Mouse (Mus musculus) E14TG2a.4 (cell line): ENCODE data around the gene Acot12.
"Not testable (repeated sequence)": the region's sequence is repeated elsewhere in the genome, so short reads cannot be mapped to it uniquely, and the experiment has no call there.

Experiments
- H3K27me3 ChIP-seq: 2 replicates; pipeline ENCODE4 v1.6.1; 2014; ENCODE audit warnings: low read length, control low read depth; ENCODE audit not compliant: insufficient read depth
- H3K36me3 ChIP-seq: 2 replicates; pipeline ENCODE4 v1.6.1; 2014; ENCODE audit warnings: low read length, control low read depth; ENCODE audit not compliant: insufficient read depth
- H3K4me1 ChIP-seq: replicated peaks from 2 replicates; pipeline ENCODE4 v1.6.1; 2014; ENCODE audit warnings: low read depth, low read length, control low read depth
- H3K4me3 ChIP-seq: replicated peaks from 2 replicates; pipeline ENCODE4 v1.5.1; 2014; ENCODE audit warnings: mild to moderate bottlenecking, low read length
- H3K9me3 ChIP-seq: 2 replicates; pipeline ENCODE4 v1.6.1; 2014; ENCODE audit warnings: low read length, control low read depth
- CTCF ChIP-seq: conservative IDR thresholded peaks from 2 replicates; pipeline ENCODE4 v1.5.1; 2014; ENCODE audit warnings: low read length
- NANOG ChIP-seq: IDR thresholded peaks from 2 replicates; pipeline ENCODE4 v1.6.1; 2014; ENCODE audit warnings: borderline replicate concordance, low read length, mixed read lengths
- POU5F1 ChIP-seq: IDR thresholded peaks from 2 replicates; pipeline ENCODE4 v1.6.1; 2014; ENCODE audit warnings: low read length, borderline replicate concordance

The Acot12 gene

DNA sequence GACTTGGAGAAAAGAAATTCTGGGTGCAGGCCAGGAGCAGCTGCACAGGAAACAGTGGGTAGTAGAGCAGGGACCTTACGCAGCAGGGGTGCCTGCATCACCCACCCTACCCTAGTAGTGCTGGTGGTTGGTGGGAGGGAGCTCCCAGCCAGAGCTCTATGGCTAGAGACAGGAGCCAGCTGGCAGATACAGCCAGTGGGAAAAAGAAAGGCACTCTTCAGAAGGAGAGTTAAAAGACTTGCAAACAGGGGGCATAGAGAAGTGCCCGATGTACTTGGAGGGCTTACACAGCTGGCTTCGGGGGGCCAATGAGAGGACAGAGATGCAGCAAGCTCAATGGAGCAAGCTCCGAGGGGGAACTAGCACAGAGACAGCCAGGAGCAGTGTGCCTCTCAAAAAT lies 12.4 kb downstream of the Acot12 start:
- H3K9me3 ChIP-seq, result no peaks in the 10 kb centered on the region
- H3K27me3 ChIP-seq, result no peaks in the 10 kb centered on the region
- H3K36me3 ChIP-seq, result no peaks in the 10 kb centered on the region
- no peak for TF ChIP-seq NANOG
- TF ChIP-seq CTCF, result no peak
- no peak for TF ChIP-seq POU5F1
- H3K4me3 ChIP-seq, result no peak overlapping the region
- H3K4me1 ChIP-seq, result no peaks in the 10 kb centered on the region

DNA sequence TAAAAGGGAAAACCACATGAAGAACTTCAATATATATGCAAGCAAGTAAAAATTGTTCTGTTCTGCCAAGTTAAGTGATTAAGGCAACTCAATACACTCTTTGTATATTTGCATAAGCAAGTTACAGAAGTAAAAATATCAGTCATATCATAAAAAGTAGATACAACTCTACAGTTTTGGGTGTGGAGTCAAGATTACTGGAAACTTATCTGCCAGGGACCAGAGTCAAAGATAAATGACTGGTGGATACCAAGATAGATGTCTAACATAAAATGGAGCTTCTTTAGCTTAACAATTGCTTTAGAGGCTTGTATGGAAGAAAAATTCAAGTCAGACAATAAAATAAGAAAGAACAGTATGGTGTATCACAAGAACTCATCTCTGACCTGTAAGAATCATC lies 13.4 kb downstream of the Acot12 start:
- TF ChIP-seq NANOG (no peak), CTCF (no peak), POU5F1 (no peak)
- Histone ChIP-seq H3K9me3 (no peaks in the 10 kb centered on the region), H3K4me3 (no peak overlapping the region), H3K27me3 (no peaks in the 10 kb centered on the region), H3K36me3 (no peaks in the 10 kb centered on the region), H3K4me1 (no peaks in the 10 kb centered on the region)

DNA sequence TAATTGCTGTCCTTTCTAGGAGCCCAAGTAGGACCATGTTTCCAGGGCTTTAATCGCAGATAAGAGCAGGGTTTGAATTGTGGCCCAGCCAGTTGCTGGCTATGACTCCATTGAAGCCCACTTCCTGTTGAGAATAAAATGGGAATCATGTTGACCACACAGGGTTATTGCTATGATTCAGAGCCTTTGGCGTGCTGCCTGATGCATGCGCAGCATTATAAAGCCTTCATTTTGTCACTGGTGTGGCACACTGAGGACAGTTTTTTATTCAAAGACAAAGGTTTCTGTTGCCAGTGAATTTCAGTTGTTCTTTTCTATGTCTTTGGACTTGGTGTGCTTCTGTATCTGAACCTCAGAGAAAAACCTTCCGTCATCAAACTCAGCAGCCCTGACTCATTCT lies 14.9 kb downstream of the Acot12 start:
- H3K4me3 ChIP-seq, result no peak overlapping the region
- no peaks in the 10 kb centered on the region for H3K27me3 ChIP-seq
- no peaks in the 10 kb centered on the region for H3K9me3 ChIP-seq
- no peaks in the 10 kb centered on the region for H3K4me1 ChIP-seq
- H3K36me3 ChIP-seq, result no peaks in the 10 kb centered on the region
- TF ChIP-seq POU5F1 (no peak), NANOG (no peak), CTCF (no peak)

DNA sequence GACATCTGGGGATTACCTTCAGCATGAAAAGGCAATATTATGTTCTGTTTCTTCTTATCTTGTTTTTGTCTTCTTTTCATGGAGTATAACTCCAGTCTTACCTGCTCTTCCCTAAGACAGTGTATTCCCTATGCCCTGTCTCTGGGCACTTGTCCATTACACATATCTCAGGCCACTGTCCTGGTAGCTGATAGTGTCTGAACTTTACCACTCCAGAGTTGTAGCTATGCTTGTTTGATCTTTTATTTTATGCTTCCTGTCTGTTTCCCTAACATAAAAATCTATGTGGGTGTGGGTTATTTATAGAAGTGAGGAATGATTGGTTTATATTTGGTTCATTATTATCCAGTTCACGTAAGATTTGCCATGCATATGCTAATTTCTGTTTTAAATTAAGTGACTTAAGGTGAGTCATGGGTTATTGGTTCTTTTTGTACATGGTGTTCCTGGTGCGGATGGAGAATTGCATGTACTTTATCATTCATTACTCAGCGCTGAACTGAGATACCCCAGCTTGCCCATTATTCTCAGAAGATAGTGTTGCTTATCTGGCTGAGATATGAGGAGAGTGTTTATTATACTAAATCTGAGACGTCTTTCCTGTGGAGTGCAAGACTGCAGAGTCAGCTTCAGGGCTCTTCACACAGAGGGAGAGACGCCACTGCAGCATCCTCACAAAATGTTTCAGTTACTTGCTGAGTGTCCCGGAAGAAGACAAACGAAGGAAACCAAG lies 17.2 kb downstream of the Acot12 start:
- Histone ChIP-seq H3K9me3 (no peaks in the 10 kb centered on the region), H3K27me3 (no peaks in the 10 kb centered on the region), H3K4me1 (no peaks in the 10 kb centered on the region), H3K36me3 (no peaks in the 10 kb centered on the region), H3K4me3 (no peak overlapping the region)
- TF ChIP-seq CTCF (no peak), POU5F1 (no peak), NANOG (no peak)

DNA sequence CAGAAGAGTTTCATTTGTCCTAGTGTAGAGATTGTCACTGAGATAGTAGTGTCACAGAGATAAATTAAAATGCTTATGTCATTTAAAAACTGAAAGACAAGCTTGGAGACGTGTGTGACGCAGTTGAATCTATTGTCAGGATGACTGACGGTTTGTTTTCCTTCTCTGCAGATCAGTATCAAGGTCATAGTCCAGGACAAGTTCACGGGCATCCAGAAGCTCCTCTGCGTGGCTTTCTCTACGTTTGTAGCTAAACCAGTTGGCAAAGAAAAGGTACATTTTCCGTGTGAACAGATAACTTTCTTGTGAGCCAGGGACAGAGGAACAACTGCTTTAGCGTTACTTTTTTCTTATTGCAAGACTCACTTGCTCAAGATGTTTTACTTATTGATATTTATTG lies 18.5 kb downstream of the Acot12 start:
- H3K4me3 ChIP-seq, result no peak overlapping the region
- no peaks in the 10 kb centered on the region for H3K4me1 ChIP-seq
- no peaks in the 10 kb centered on the region for H3K36me3 ChIP-seq
- no peaks in the 10 kb centered on the region for H3K9me3 ChIP-seq
- TF ChIP-seq NANOG (no peak), POU5F1 (no peak), CTCF (no peak)
- H3K27me3 ChIP-seq, result no peaks in the 10 kb centered on the region

DNA sequence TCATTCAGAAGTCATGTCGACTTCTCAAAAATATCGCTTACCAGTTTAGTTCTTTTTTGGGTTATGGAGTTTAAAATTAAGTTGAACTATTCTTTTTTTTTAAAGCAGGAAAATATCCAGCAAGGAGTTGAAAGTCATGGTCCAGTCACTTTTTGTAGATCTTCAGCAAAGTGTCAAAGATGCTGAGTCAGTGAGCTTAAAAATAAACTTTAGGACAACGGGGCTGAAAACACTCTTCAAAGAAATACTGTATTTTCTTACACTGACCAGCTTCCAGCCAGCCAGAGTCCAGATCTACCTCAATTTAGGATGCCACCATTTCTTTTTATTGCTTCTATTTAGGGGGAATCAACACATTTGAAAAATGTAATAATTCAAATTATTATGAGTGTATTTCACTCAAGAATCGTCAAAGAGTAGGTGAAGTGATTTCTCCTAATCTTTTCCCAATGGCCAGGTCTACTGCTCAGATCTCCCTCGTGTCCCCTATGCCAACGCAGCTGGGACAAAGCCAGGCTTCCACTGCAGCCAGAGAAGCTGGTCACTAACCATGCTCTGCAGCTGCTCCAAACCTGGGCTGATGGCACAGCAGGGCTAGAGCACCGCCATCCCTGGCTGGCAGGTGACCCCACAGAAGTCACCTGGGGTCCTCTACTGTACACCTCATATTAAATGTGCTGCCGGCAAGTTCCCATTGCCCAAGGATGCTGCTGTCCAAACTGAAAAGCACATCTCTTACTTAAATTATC lies 19.2 kb downstream of the Acot12 start:
- no peak overlapping the region for H3K4me3 ChIP-seq
- no peaks in the 10 kb centered on the region for H3K27me3 ChIP-seq
- H3K9me3 ChIP-seq, result no peaks in the 10 kb centered on the region
- H3K36me3 ChIP-seq, result no peaks in the 10 kb centered on the region
- TF ChIP-seq CTCF (no peak), POU5F1 (no peak), NANOG (no peak)
- H3K4me1 ChIP-seq, result no peaks in the 10 kb centered on the region

DNA sequence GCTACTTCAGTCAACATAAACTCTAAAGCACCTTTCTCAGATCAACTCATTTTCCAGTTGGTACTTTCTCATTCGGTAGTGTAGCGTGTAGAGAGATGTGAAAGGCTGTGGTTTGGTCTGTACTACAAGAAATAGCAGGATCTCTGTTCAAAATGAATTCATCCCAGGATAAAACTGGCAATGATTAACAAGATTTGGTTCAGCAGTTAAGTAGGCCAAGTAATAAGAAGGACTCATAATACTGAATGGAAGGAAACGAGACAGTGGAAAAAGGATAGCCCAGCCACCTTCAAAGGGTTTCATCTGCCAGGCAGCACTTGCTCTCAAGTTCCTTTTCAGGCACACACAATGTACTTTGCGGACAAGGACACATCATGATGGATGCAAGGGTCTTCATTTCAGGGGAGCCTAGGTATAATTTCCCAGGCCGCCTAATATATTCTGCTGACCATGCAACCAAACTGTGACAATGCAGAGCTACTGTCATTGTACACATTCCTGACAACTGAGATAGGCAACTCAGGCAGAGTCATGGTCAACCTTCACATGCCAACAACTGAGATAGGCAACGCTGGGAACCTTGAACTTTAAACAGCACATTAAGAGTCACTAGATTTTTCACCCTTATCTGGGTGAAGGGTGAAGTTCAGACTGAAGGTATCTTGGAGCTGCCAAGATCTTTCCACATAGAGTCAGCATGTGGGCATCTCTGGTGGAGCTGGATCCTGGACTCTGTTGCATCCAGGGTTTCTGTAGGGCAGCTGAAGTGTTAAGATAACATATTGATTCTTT lies 20.5 kb downstream of the Acot12 start:
- Histone ChIP-seq H3K36me3 (no peaks in the 10 kb centered on the region), H3K4me1 (no peaks in the 10 kb centered on the region), H3K27me3 (no peaks in the 10 kb centered on the region), H3K9me3 (no peaks in the 10 kb centered on the region), H3K4me3 (no peak overlapping the region)
- TF ChIP-seq CTCF (no peak), NANOG (no peak), POU5F1 (no peak)

DNA sequence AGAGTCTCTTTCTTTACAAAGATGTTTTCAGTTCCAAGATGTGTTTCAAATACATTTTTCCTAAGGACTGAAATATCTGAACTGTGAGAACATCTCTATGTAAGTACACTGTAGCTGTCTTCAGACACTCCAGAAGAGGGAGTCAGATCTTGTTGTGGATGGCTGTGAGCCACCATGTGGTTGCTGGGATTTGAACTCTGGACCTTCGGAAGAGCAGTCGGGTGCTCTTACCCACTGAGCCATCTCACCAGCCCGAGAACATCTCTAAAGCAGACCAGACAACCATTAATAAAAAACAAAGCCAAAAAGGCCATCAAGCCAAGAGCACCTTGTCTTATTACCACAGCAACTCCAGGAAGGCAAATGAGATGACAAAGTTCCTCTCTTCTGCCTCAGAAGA lies 22.3 kb downstream of the Acot12 start:
- not testable (repeated sequence) for H3K4me3 ChIP-seq, H3K9me3 ChIP-seq, H3K4me1 ChIP-seq, H3K27me3 ChIP-seq, H3K36me3 ChIP-seq
